Mouse (Mus musculus) liver, embryonic 14.5 days (tissue): ENCODE measurements around the gene Spata2.

Experiments used
- CTCF ChIP-seq: IDR thresholded peaks from 2 replicates; pipeline ENCODE4 v1.5.1; 2016; ENCODE audit warnings: antibody characterized with exemption, low read depth, control low read depth
- EP300 ChIP-seq: IDR thresholded peaks from 2 replicates; pipeline ENCODE4 v1.6.1; 2016; ENCODE audit warnings: antibody characterized with exemption, low read depth

DNA sequence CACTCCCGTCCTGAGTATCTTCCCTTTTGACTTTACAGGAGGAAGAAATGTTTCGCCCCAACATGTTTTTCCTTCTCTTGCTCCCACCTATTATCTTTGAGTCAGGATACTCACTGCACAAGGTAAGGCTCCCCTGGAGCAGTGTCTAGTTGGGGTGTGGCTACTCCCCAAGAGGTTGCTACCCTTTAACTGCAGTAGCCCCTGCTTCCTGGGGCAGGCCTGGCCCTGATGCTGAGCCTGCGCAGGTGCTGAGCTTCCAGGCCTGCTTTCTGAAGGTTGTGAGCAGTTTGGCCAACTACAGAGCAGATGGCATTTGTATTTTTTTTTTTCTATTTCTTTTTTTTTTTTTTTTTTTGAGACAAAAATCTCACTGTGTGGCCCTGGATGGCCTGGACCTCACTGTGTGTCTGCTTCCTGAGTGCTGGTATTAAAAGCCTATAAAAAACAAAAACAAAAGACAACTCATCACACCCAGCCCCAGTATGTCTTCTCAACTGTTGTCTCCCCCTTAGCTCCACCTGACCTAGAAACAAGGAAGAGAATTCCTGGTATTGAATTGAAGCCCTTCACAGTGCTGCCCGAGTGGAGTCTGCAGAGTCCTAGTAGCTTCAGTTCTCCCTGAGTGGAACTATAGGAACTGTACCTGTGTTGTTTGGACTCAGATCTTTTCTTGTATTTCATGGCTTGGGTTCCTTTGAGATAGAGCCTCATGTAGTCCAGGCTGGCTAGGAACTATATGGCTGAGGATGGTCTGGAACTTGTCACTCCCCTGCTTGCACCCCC lies 49.1 kb downstream of the Spata2 start:
- TF ChIP-seq CTCF = no peak
- TF ChIP-seq EP300 = no peak
